Mouse (Mus musculus) embryonic fibroblast, embryonic 13.5 days (primary cell): ENCODE data around the gene Hao2. TPM values are rescaled to one million over a fixed set of nuclear protein-coding genes. Genes with fewer than 3 reads are reported as not detected.

Experiments used
- H3K27ac ChIP-seq: 2 replicates; pipeline ENCODE4 v1.5.1; 2012; ENCODE audit warnings: low read length, control low read depth, inconsistent platforms; ENCODE audit not compliant: insufficient read depth
- H3K4me1 ChIP-seq: 2 replicates; pipeline ENCODE4 v1.6.1; 2011; ENCODE audit warnings: low read length; ENCODE audit not compliant: control insufficient read depth, insufficient read depth
- H3K4me3 ChIP-seq: 2 replicates; pipeline ENCODE4 v1.5.1; 2011; ENCODE audit warnings: mild to moderate bottlenecking, control low read depth, low read length; ENCODE audit not compliant: insufficient read depth
- CTCF ChIP-seq: IDR thresholded peaks from 2 replicates; pipeline ENCODE4 v1.5.1; 2011; ENCODE audit warnings: mild to moderate bottlenecking, control low read depth, low read length, moderate library complexity, borderline replicate concordance; ENCODE audit not compliant: insufficient read depth
- POLR2A ChIP-seq: IDR thresholded peaks from 2 replicates; pipeline ENCODE4 v1.6.1; 2011; ENCODE audit warnings: low read depth, mild to moderate bottlenecking, control low read depth, low read length, moderate library complexity
- polyA plus RNA-seq: library from polyadenylated mRNA; stranded (reverse); fragments of >200 nt; gene quantifications from 2 replicates; pipeline ENCODE4 v1.2.4, GENCODE M21; 2011; ENCODE audit warnings: low read depth; ENCODE audit not compliant: missing spikeins, insufficient read length

Hao2 gene
- polyA plus RNA-seq, 1 experiment = not detected

DNA sequence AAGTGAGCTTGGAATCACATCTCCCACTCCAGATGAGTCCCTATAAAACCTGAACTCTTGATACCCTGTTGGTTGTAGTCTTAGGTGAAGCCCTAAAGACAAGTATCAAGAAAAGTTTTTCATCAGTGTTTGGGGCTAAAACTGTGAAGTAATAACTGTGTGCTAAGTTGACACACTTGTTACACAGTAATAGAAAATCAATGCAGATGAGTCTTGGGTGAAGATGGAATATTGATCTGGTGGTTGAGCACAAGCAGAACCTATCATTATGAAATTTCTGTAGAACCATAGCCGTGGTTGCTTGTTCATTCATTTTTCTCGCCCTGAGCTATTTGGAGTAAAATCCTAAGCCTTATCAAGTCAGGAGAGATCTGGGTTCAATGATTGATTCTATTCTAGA lies 24.8 kb downstream of the Hao2 start:
- Histone ChIP-seq H3K4me1 (no peaks in the 10 kb centered on the region), H3K27ac (no peak overlapping the region), H3K4me3 (no peak overlapping the region)
- TF ChIP-seq CTCF (no peak), POLR2A (no peak)

DNA sequence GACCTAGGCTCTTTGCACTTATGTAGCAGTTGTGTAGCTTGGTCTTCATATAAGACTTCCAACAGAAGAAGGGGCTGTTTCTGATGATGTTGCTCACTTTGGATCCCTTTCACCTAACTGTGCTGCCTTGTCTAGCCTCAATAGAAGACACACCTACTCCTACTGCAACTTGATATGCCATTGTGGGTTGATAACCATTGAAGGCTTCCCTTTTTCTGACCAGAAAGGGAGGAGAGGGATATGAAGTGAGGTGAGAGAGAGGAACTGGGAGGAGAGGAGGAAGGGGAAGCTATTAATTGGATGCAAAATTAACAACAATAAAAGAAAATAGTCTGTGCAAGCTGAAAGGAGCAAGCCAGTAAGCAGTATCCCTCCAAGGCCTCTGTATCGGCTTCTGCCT lies 30.2 kb downstream of the Hao2 start:
- H3K4me1 ChIP-seq = no peaks in the 10 kb centered on the region
- no peak overlapping the region for H3K4me3 ChIP-seq
- TF ChIP-seq POLR2A = no peak
- no peak for TF ChIP-seq CTCF
- no peak overlapping the region for H3K27ac ChIP-seq

DNA sequence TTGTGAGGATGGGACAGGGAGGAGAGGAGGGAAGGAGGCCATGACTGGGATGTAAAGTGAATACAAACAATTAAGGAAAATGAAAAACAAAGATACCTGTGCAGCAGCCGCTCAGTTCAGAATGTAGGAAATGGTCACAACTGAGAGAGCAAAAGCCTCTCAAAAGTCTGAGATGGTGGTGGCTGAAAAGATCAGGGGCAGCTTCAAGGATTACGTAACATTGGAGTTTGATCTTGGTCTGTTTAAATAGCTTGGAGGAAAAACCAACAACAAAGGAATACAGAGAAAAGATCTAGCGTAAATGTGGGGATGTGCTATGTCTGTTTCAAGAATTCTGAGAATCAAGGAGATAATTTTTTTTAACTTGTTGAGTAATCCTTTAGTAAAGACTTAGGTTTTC lies 33.5 kb downstream of the Hao2 start, which contains the start of gene Hsd3b1:
Gene Hsd3b1, minus strand, starts transcription at position 219 of the 400 bp plus-strand sequence.
- Histone ChIP-seq H3K27ac (no peak within 1 kb of the TSS), H3K4me3 (no peak within 1 kb of the TSS), H3K4me1 (no peaks in the 10 kb centered on the region)
- TF ChIP-seq POLR2A (no peak), CTCF (no peak)

DNA sequence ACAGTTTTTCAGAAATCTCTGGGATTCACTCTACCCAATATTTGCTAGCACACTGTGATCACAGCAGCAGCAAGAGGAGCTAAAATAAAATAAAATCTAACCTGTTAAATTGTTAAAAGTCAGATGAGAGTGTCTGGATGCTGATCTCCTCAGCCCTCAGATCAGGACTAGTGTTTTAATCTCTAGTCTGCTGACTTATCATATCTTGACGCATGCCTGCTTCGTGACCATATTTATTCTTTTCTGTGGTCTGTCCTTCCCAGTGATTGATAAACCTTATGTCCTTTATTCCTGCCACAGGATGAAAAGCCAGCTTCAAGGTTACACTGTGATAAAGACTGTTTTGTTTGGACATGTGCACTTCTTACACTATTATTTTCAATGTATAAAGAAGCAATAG lies 35.0 kb downstream of the Hao2 start:
- Histone ChIP-seq H3K4me3 (no peak overlapping the region), H3K27ac (no peak overlapping the region), H3K4me1 (no peaks in the 10 kb centered on the region)
- TF ChIP-seq CTCF (no peak), POLR2A (no peak)

DNA sequence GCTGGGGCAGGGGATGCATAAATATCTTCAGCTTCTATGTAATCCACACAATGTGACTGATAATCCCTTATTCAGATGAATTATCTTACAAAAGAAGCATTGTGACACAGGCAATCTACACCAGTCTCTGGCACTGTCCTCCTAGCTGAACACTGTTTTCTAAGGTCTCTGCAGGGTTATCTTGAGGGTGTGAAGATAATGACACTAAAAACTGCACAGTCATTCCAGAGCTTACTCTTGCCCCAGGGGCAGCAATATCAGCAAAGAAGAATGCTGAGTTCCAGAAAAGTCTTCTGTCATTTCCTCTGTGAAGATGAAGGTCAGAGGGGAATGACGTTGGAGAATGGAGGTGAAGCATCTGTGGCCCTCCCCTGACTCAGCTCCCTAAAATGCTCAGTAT lies 36.1 kb downstream of the Hao2 start:
- Histone ChIP-seq H3K4me1 (no peaks in the 10 kb centered on the region), H3K27ac (no peak overlapping the region), H3K4me3 (no peak overlapping the region)
- no peak for TF ChIP-seq CTCF
- TF ChIP-seq POLR2A = no peak

DNA sequence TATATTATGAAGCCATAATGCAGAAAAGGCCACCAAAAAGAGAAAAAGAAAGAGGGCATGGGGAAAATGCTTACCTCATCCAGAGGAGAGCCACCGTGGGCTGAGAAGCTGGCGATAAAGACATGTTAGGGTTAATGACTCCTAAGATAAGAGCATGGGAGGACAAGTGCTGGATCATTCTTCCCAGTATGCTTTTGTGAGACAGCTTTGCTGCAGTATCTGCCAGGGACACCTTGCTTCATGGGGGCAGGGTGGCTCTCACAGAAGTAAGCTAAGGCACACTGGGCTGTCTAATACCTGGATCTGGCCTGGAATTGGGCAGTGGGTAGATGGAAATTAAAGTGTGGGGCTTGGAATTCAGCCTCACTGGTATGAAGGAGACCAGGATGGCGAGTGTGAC lies 37.9 kb downstream of the Hao2 start:
- no peak overlapping the region for H3K4me3 ChIP-seq
- H3K27ac ChIP-seq = no peak overlapping the region
- TF ChIP-seq POLR2A = no peak
- TF ChIP-seq CTCF = no peak
- no peaks in the 10 kb centered on the region for H3K4me1 ChIP-seq

DNA sequence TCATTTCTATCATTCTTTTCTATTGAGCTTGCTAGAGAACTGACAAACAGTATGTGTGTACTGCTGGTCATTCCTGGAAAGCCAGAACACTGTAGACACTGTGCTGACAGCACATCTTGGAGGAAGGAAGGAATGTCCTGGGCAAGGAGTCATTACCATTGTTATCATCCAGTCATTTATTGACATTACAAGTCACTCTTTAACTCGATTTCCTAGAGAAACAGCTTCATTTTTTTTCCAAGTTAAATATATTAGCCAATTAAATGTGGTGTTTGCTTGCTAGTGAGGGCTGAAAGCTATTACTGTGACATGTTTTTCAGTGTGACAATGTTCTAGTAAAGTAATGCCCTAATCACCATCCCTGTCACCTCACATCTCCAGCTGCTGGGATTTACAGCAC lies 39.4 kb downstream of the Hao2 start:
- Histone ChIP-seq H3K4me1 (no peaks in the 10 kb centered on the region), H3K4me3 (no peak overlapping the region), H3K27ac (no peak overlapping the region)
- TF ChIP-seq POLR2A = no peak

DNA sequence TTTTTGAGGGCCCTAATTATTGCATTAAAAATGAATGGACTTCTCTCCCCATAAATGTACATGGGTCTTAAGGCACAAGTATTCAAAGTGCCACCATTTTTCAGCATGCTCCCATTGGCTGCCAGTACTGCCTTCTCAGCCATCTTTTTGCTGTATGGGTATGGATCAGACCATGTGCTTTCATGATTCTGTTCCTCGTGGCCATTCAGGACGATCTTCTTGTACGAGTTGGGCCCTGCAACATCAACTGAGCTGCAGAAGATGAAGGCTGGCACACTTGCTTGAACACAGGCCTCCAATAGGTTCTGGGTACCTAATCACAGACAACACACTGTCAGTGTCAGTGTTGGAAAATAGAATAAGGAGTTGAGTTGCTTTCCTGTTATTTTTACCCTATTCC lies 40.0 kb downstream of the Hao2 start:
- TF ChIP-seq CTCF (no peak), POLR2A (no peak)
- H3K4me1 ChIP-seq = no peaks in the 10 kb centered on the region
- H3K27ac ChIP-seq = no peak overlapping the region
- no peak overlapping the region for H3K4me3 ChIP-seq

DNA sequence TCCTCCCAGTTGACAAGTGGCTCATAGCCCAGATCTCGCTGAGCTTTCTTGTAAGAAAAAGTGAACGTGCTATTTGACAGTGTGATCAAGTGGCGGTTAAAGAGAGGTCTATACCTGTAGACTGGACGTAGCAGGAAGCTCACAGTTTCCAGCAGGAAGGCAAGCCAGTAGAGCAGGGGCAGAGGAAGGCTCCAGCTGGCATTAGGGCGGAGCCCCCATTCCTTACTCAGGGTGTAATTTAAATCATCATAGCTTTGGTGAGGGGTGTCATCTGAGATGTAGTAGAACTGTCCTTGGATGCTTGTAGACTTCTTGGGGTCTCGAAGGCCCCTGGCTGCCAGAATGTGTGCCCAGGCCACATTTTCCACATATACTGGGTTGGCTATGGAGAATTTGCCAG lies 40.4 kb downstream of the Hao2 start:
- Histone ChIP-seq H3K4me3 (no peak overlapping the region), H3K27ac (no peak overlapping the region), H3K4me1 (no peaks in the 10 kb centered on the region)
- TF ChIP-seq CTCF (no peak), POLR2A (no peak)

DNA sequence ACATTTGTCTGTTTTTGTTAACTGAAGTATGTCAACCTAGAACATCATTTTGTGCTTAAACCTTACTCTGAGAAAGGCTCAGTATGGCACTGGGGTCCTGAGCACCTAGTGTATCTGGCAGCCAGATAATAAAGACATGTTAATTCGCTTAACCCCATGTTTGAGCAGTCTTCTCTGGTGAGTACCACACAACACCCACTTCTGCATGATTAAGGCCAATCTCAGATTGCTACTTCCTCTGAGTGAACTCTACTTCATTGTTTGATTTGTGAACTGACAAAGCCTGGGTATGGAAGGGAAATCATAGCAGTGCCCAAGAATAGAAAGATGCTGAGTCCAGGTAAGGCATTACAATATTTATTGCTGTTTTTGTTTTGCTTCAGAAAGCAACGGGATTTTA lies 41.2 kb downstream of the Hao2 start:
- H3K4me3 ChIP-seq = no peak overlapping the region
- H3K4me1 ChIP-seq = no peaks in the 10 kb centered on the region
- H3K27ac ChIP-seq = no peak overlapping the region
- TF ChIP-seq CTCF = no peak
- TF ChIP-seq POLR2A = no peak

DNA sequence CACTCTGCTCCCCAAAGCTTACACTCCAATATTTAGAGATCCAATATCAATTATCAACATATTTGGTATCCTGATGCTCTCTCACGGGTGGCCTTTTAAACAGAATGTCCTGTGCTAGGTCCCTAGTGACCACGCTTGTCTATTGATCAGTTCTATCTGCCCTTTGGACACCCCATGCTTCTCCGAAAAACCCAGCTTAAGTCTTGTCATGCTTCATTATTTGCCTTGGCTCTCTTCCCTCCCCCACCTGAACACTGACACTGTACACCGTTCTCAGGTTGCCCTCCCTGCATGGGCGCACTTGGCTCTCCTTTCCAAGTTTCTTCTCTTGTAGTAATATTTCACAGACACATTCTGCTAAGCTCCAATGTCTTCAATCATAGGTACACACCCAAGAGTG lies 42.8 kb downstream of the Hao2 start:
- no peak overlapping the region for H3K4me3 ChIP-seq
- H3K27ac ChIP-seq = no peak overlapping the region
- H3K4me1 ChIP-seq = no peaks in the 10 kb centered on the region
- TF ChIP-seq POLR2A = no peak
- TF ChIP-seq CTCF = no peak

DNA sequence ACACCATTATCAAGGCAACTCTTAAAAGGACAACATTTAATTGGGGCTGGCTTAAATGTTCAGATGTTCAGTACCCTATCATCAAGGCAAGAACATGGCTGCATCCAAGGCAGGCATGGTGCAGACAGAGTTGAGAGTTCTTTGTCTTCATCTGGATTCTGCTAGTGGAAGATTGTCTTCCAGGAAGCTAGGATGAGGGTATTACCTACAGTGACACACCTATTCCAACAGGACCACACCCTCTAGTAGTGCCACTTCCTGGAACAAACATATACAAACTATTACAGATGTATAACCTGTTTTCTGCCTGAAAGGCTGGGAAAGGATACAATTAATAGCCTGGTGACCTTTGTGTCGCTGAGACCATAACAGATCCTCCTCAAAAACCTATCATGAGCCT lies 44.1 kb downstream of the Hao2 start:
- H3K4me1 ChIP-seq = no peaks in the 10 kb centered on the region
- no peak overlapping the region for H3K27ac ChIP-seq
- no peak overlapping the region for H3K4me3 ChIP-seq
- TF ChIP-seq POLR2A (no peak), CTCF (no peak)

Other genes starting within 250 kb of the Hao2 start
- gene Hsd3b2, start 168.7 kb downstream of the Hao2 start, polyA plus RNA-seq = not detected in 2 replicates
- gene Hsd3b3, start 130.1 kb downstream of the Hao2 start, polyA plus RNA-seq = not detected in 2 replicates
- not detected in 2 replicates for gene Hsd3b6, start 78.8 kb downstream of the Hao2 start, polyA plus RNA-seq
- gene Hsd3b1, start 33.4 kb downstream of the Hao2 start, polyA plus RNA-seq = 0.72 TPM in 1 of 2 replicates, not detected in the other
- 7.5 and 11.6 TPM in 2 replicates for gene Wars2, start 247.8 kb upstream of the Hao2 start, polyA plus RNA-seq